Mouse (Mus musculus): ENCODE results near the gene 6430550D23Rik.

DNA sequence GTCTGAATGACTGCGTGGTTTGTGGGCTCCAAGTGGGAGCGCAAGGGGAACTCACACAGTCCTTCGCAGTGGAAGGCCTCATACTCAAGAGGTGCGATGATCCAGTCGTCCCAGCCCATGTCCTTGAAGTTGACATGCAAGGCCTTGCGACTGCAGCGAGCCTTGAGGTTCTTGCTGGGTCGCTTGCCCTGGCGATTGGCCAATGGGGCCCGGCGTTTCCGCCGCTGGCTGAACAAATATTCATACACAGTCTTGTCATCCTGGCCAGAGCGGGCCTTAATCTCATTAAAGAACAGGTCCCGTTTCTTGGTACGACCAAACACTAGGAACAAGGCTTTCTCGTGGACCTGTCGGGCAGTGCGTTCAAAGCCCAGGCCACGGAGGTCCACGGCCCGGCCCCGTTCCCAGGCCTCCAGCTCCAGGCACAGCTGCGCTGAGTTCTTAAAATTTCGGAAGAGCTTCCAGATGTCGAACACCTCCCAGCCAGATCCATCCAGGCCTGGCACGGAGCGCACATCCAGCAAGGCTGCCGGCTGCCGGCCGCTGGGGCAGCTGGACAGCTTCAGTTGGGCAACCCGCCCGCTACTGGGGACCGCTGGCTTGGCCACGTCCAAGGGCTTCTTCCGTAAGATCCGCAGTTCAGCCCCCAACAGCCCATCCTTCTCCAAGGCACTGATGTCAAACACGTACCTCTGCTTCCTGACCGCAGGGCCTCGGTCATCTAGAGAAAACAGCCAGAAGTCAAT lies 65.9 kb downstream of the 6430550D23Rik start:
- TF ChIP-seq CTCF (IDR thresholded peaks at IDR 0.05; ENCODE audit: low read depth) (no peak), EP300 (IDR thresholded peaks at IDR 0.05; ENCODE audit: low read depth) (no peak)
